Mouse (Mus musculus): ENCODE measurements around the gene 1700061G19Rik.

1700061G19Rik gene

GRCm38 (mm10) chr17:56874936-56875651 is at the start of gene 1700061G19Rik:
TSS of gene 1700061G19Rik (plus strand) at chr17:56875477.
- no peak for DNase-seq

GRCm38 (mm10) chr17:56826718-56827117 is 48.6 kb upstream of the 1700061G19Rik start:
- peak; percentile 28 for DNase-seq

DNA sequence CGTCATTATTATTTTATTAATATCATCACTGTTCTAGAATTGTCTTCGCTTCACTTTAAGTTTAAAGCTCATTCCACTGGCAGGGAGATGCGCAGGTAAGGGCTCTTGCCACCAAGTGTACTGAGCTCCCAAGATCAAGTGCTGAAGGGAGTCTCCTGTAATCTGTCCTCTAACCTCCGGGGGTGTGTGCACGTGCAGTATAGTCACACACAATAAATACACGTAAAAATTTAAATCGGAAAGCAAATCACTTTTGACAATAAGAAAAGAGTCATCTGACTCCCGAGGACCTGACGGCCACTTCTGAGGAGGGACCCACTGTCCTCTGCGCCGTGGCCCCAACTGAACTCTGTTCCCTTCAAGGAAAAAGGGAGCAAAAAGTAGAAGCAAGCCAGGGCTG is 46.1 kb upstream of the 1700061G19Rik start:
- no peak for DNase-seq

- DNase-seq = peak; percentile 27
Observed at GRCm38 (mm10) chr17:56829795-56830194, 45.5 kb upstream of the 1700061G19Rik start.

GRCm38 (mm10) chr17:56830411-56831110 is 44.7 kb upstream of the 1700061G19Rik start, which contains the start of gene Rfx2:
TSS of gene Rfx2 (minus strand) at chr17:56831013.
- DNase-seq = no peak

DNA sequence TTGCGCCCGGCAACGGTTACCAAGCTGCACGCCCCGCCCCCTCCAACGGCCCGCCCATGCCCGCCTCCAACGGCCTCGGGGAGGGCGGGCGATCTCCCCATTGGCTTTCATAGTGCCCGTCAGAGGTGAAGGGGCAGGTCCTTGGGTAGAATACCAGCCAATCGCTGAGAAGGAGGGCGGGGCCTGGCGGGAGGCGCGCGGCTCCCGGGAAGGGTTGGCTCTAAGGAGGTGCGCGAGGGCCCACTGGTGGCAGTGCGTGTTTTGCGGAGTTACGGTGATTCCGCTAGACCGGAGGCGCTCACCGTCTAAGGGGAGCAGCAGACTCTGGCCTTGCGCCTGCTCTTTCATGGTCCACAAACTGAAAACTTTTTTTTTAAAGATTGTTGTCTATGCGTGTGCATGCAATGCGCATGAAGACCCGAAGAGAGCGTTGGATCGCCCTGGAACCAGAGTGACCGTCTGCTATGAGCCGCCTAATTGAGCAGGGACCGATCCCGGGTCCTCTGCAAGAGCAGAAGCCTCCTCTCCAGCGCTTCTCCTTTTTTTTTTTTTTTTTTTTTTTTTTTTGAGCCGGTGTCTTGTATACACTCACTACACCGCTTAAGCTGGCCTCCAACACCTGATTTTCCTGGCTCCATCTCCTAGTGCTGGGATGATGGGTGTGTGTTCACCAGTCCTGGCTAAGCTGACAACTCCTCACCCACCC is 44.0 kb upstream of the 1700061G19Rik start:
- DNase-seq = peak; percentile 99

GRCm38 (mm10) chr17:56832918-56833317 is 42.4 kb upstream of the 1700061G19Rik start:
- no peak for DNase-seq

GRCm38 (mm10) chr17:56833381-56833780 is 41.9 kb upstream of the 1700061G19Rik start:
- DNase-seq = no peak

DNA sequence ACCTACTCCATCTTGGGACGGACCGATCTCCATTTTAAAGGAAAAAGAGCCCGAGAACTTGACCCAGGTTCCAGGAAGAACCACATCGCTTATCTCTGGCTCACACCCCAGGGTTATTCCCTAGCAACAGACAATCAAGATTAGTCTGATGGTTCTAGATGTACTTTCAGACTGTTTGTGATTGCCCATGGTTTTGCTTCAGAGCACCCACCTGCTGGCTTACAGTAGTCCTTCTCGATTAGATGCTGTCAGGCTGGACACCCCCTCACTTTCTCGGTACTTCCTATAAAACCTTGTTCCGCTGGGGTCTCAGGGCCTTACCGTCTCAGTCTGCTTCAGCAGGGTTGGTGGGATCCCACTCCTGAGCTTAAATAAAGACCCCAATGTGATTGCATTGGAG is 38.9 kb upstream of the 1700061G19Rik start:
- peak; percentile 8 for DNase-seq

DNA sequence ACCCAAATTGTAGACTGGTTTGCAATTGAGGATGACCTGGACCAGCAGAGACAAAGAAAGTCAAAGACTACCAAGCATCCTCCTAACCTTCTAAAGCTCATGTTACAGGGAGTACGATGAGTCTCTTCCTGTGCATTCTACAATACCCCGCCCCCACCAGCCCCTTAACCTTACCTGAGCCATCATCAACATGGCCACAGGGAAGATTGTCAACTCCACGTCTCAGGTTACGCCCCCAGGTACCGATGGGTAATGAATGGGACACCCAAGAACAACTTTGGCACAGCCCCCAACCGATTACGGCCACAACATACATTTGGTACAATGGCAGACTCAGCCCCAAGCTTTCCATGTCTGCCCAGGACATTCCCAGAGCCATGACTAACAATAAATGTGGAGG is 34.8 kb upstream of the 1700061G19Rik start:
- DNase-seq = no peak

DNA sequence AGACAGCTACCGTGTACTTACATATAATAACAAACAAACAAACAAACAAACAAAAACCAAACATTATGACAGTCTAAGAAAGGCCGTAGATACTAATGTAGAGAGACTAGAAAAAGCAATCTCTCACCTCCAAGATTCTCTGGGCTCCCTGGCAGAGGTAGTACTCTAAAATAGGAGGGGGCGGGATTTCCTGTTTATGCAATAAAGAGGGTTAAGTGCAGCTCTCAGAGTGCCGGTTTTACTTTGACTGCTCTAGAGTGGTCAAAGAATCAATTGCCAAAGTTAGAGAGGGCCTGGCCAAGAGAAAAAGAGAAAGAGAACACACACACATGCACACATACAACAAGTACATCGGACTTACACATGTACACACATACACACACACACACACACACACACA is 33.1 kb upstream of the 1700061G19Rik start:
- DNase-seq = peak; percentile 51

GRCm38 (mm10) chr17:56843678-56844077 is 31.6 kb upstream of the 1700061G19Rik start:
- DNase-seq = no peak

GRCm38 (mm10) chr17:56848785-56849184 is 26.5 kb upstream of the 1700061G19Rik start:
- DNase-seq = no peak

- no peak for DNase-seq
Observed at GRCm38 (mm10) chr17:56849710-56850109, 25.6 kb upstream of the 1700061G19Rik start.

GRCm38 (mm10) chr17:56851167-56851566 is 24.1 kb upstream of the 1700061G19Rik start:
- no peak for DNase-seq

DNA sequence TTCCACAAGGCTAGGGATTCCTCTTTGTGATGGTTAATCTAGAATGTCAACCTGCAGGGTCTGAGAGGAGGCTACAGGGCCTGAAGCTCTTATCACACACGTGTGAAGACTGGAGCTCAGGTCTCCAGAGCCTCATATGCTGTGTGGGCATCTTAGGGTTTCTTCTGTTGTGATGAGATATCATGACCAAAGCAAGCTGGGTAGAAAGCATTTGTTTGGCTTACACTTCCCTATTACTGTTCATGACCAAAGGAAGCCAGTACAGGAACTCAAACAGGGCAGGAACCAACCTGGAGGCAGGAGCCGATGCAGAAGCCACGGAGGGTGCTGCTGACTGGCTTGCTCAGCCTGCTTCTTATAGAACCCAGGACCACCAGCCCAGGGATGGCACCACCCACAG is 19.9 kb upstream of the 1700061G19Rik start:
- no peak for DNase-seq

GRCm38 (mm10) chr17:56858216-56858615 is 17.1 kb upstream of the 1700061G19Rik start:
- DNase-seq = peak; percentile 84

GRCm38 (mm10) chr17:56858922-56859321 is 16.4 kb upstream of the 1700061G19Rik start:
- peak; percentile 20 for DNase-seq

DNA sequence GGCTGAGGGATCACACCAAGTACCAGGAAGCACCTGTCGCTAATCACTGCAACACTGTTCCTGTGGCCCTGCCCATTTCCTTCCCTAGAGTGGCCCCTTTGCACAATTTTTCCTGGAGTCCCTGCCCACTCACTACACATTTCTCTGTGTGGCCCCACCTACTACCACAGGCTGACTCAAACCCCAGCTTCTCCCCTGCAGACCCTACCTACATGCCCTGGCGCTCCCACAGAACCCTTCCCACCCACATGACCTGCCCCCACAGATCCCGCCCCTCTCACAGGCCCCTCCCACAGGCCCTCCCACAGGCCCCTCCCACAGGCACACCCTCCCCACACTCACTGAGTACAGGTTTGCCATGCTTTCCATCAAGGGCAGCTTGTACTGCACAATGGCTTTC is 14.1 kb upstream of the 1700061G19Rik start:
- DNase-seq = peak; percentile 29

GRCm38 (mm10) chr17:56866071-56866470 is 9.2 kb upstream of the 1700061G19Rik start:
- no peak for DNase-seq

- DNase-seq = no peak
Observed at GRCm38 (mm10) chr17:56869481-56869977, 5.7 kb upstream of the 1700061G19Rik start.

GRCm38 (mm10) chr17:56870287-56870953 is 4.9 kb upstream of the 1700061G19Rik start:
- no peak for DNase-seq

DNA sequence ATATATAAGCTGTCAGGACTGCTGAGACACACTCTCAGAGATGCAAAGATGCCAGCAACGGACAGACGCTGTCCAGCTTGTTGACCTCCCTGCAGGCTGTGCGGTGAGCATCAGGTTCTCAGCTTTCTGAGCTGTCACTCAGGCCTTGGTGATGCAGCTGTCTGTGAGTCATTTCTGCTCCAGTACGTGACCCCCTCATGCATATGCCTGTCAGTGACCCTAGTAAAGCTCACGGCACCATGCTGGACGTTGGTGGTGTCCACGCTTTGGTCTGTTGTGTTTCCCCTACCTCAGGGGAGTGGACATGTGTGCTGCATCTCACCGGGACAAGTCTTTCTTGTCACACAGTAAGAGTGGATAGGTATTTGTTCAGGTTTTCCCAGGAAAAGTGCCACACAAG is 3.5 kb upstream of the 1700061G19Rik start:
- no peak for DNase-seq

Measured in lung, postnatal 36 days (tissue).